Mouse (Mus musculus): ENCODE measurements around the gene Ranbp1. TPM values are rescaled to one million over a fixed set of nuclear protein-coding genes. Genes with fewer than 3 reads are reported as not detected.
"Not testable (repeated sequence)": the region's sequence is repeated elsewhere in the genome, so short reads cannot be mapped to it uniquely, and the experiment has no call there.

Ranbp1 gene
- polyA plus RNA-seq, 1 experiment from 2014 or later = 339 TPM

GRCm38 (mm10) chr16:18197881-18198280 is 50.7 kb downstream of the Ranbp1 start:
- no peaks in the 10 kb centered on the region for H3K27me3 ChIP-seq
- H3K9me3 ChIP-seq (replicated peaks) = no peaks in the 10 kb centered on the region
- no peak for ATAC-seq (replicated peaks; ENCODE audit: insufficient number of reproducible peaks, insufficient read depth, low FRiP score, low read depth)
- no peak overlapping the region for H3K4me3 ChIP-seq
- no peak overlapping the region for H3K27ac ChIP-seq
- H3K9ac ChIP-seq = no peak overlapping the region
- H3K4me1 ChIP-seq (replicated peaks) = peaks cover 6% of the 10 kb centered on the region
- WGBS = 75% methylated on average over 6 of the region's 6 CpGs
- H3K4me2 ChIP-seq = no peak overlapping the region
- H3K36me3 ChIP-seq = no peaks in the 10 kb centered on the region

- not testable (repeated sequence) for H3K9ac ChIP-seq; ATAC-seq (replicated peaks; ENCODE audit: insufficient number of reproducible peaks, insufficient read depth, low FRiP score, low read depth); H3K27me3 ChIP-seq; H3K4me1 ChIP-seq (replicated peaks); H3K4me2 ChIP-seq; H3K4me3 ChIP-seq; H3K27ac ChIP-seq; H3K9me3 ChIP-seq (replicated peaks); H3K36me3 ChIP-seq
- WGBS = 66% methylated on average over 3 of the region's 3 CpGs
These were observed 53.0 kb downstream of the Ranbp1 start for GRCm38 (mm10) chr16:18195561-18195960.

- no peak overlapping the region for H3K9ac ChIP-seq
- no peaks in the 10 kb centered on the region for H3K27me3 ChIP-seq
- no peak overlapping the region for H3K27ac ChIP-seq
- no peaks in the 10 kb centered on the region for H3K36me3 ChIP-seq
- no peak overlapping the region for H3K4me3 ChIP-seq
- H3K4me2 ChIP-seq = no peak overlapping the region
- no peak for ATAC-seq (replicated peaks; ENCODE audit: insufficient number of reproducible peaks, insufficient read depth, low FRiP score, low read depth)
- 55% methylated on average over 5 of the region's 5 CpGs for WGBS
- peaks cover 6% of the 10 kb centered on the region for H3K4me1 ChIP-seq (replicated peaks)
- no peaks in the 10 kb centered on the region for H3K9me3 ChIP-seq (replicated peaks)
These were observed 53.5 kb downstream of the Ranbp1 start for GRCm38 (mm10) chr16:18195068-18195467.

GRCm38 (mm10) chr16:18194208-18194985 is 54.1 kb downstream of the Ranbp1 start:
- H3K9ac ChIP-seq = no peak overlapping the region
- no peak for ATAC-seq (replicated peaks; ENCODE audit: insufficient number of reproducible peaks, insufficient read depth, low FRiP score, low read depth)
- H3K27ac ChIP-seq = no peak overlapping the region
- no peaks in the 10 kb centered on the region for H3K9me3 ChIP-seq (replicated peaks)
- no peaks in the 10 kb centered on the region for H3K27me3 ChIP-seq
- peaks cover 6% of the 10 kb centered on the region for H3K4me1 ChIP-seq (replicated peaks)
- no peaks in the 10 kb centered on the region for H3K36me3 ChIP-seq
- no peak overlapping the region for H3K4me3 ChIP-seq
- H3K4me2 ChIP-seq = no peak overlapping the region
- WGBS = 63% methylated on average over 15 of the region's 15 CpGs

- Histone ChIP-seq H3K4me1 (replicated peaks) (peaks cover 21% of the 10 kb centered on the region), H3K4me3 (no peak overlapping the region), H3K9me3 (replicated peaks) (no peaks in the 10 kb centered on the region), H3K27ac (no peak overlapping the region), H3K9ac (no peak overlapping the region), H3K27me3 (no peaks in the 10 kb centered on the region), H3K4me2 (no peak overlapping the region), H3K36me3 (no peaks in the 10 kb centered on the region)
- ATAC-seq (replicated peaks; ENCODE audit: insufficient number of reproducible peaks, insufficient read depth, low FRiP score, low read depth) = no peak
- 72% methylated on average over 2 of the region's 2 CpGs for WGBS
These were observed 57.5 kb downstream of the Ranbp1 start for GRCm38 (mm10) chr16:18191006-18191405.

MicroRNAs within 50 kb of the gene (microRNA counts, 519-probe panel; counts per million panel counts)
- microRNA mmu-miR-1306 = 2,388 counts per million, percentile 46 among the panel's probes with 10 or more counts

Small RNA genes lying within 50 kb of the gene (microRNA-seq; reads per million reads assigned to microRNA genes)
- gene Gm24572 = not detected
- 205 reads per million, percentile 60 among the genes with 10 or more reads in this experiment for gene Mir1306

Other genes with a start within 250 kb of the Ranbp1 start
- gene Dgcr6, start 195.9 kb downstream of the Ranbp1 start, polyA plus RNA-seq (2015; fragmentation: Nextera tagmentation; extraction: Ambion mirVana) = 55.8 and 60.4 TPM in 2 replicates
- 5.8 and 7.4 TPM in 2 replicates for gene Prodh, start 158.5 kb downstream of the Ranbp1 start, polyA plus RNA-seq (2015; fragmentation: Nextera tagmentation; extraction: Ambion mirVana)
- 0.60 and 1.2 TPM in 2 replicates for gene Rtn4r, start 121.1 kb downstream of the Ranbp1 start, polyA plus RNA-seq (2015; fragmentation: Nextera tagmentation; extraction: Ambion mirVana)
- 0.14 TPM in 1 of 2 replicates, not detected in the other for gene Ccdc188, start 30.9 kb downstream of the Ranbp1 start, polyA plus RNA-seq (2015; fragmentation: Nextera tagmentation; extraction: Ambion mirVana)
- gene Zdhhc8, start 13.6 kb downstream of the Ranbp1 start, polyA plus RNA-seq (2015; fragmentation: Nextera tagmentation; extraction: Ambion mirVana) = 18.8 and 29.3 TPM in 2 replicates
- gene Trmt2a, start 53 bp downstream of the Ranbp1 start, polyA plus RNA-seq (2015; fragmentation: Nextera tagmentation; extraction: Ambion mirVana) = 44.1 and 75.4 TPM in 2 replicates
- 1.2 and 2.4 TPM in 2 replicates for gene Gm49776, start 9.6 kb upstream of the Ranbp1 start, polyA plus RNA-seq (2015; fragmentation: Nextera tagmentation; extraction: Ambion mirVana)
- 15.8 and 19.6 TPM in 2 replicates for gene Dgcr8, start 40.5 kb upstream of the Ranbp1 start, polyA plus RNA-seq (2015; fragmentation: Nextera tagmentation; extraction: Ambion mirVana)
- gene Tango2, start 99.4 kb upstream of the Ranbp1 start, polyA plus RNA-seq (2015; fragmentation: Nextera tagmentation; extraction: Ambion mirVana) = 61.4 and 61.5 TPM in 2 replicates
- 28.4 and 40.0 TPM in 2 replicates for gene Arvcf, start 99.5 kb upstream of the Ranbp1 start, polyA plus RNA-seq (2015; fragmentation: Nextera tagmentation; extraction: Ambion mirVana)
- gene Txnrd2, start 177.7 kb upstream of the Ranbp1 start, polyA plus RNA-seq (2015; fragmentation: Nextera tagmentation; extraction: Ambion mirVana) = 35.3 and 37.7 TPM in 2 replicates
- gene Comt, start 178.1 kb upstream of the Ranbp1 start, polyA plus RNA-seq (2015; fragmentation: Nextera tagmentation; extraction: Ambion mirVana) = 113 and 129 TPM in 2 replicates
- 9.3 and 11.2 TPM in 2 replicates for gene Gnb1l, start 250.0 kb upstream of the Ranbp1 start, polyA plus RNA-seq (2015; fragmentation: Nextera tagmentation; extraction: Ambion mirVana)